Mouse (Mus musculus): Measurements from ENCODE around the gene Fgfr2.
A peak's percentile ranks its signal among the peaks of the same experiment; 100 is the strongest.

The Fgfr2 gene

DNA sequence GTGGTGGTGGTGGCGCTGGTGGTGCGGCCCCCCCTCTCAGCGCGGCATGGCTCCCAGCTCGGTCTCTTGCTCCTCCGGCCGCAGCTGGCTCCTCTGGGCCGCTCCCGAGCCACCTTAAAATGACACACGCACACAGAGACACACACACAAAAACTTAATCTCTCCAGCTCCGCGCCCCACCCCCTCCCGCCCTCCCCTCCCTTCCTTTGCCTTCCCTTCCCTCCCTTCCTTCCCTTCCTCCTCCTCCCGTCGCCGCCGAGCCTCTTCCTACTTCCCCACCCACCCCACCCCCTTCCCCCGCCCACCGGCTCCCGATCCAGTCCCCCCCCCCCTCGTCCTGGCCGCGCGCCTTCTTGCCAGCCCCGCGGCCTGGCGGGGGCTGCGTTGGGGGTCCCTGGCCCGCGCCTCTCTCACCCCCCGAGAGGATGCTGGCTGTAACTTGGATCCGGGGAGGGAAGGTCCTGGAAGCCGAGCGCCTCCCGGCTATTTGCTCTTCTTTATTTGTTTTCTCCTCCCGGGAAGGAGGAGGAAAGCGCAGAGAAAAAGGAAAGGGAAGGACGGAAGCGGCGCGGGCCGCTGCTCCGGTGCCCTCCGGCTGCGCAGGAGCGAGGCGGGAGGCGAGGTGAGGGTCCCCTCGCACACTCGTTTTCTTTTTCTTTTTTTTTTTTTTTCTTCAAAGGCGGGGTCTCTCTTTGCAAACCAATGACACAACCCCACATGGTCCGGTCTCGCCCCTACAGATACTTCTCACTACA, at the start of gene Fgfr2:
Gene Fgfr2, minus strand, starts transcription at position 107 of the 755 bp plus-strand sequence.
- DNase-seq (ENCODE audit: low read depth): peak; percentile 95

DNA sequence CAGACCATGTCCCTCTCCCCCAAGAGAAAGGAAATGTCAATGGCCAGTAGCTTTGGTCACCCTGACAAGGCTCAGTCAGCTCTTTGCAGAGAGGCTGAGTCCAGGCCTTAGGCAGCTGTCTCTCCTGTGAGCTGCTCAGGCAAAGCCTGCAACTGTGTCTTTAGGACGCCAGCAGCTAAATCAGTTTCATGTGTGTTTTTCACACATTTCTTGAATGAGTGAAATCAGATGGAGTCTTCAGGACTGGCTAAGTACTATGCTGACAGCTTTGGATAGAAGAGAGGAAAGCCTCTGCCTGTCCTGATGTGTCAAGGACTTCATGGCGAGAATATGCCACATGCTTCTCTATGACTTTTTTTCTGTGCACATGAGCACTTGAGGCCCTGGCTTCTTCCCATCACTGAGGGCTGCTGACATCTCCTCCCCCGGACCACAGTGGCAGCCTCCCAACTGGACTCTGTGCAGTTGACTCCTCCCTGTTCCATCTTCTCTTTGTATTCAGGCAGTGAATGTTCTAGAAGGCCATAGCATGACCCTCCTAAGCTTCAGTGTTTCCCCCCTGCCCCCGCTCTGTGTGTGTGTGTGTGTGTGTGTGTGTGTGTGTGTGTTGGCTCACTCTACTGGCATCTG, 48.4 kb upstream of the Fgfr2 start:
- no peak for DNase-seq (ENCODE audit: low read depth)

DNA sequence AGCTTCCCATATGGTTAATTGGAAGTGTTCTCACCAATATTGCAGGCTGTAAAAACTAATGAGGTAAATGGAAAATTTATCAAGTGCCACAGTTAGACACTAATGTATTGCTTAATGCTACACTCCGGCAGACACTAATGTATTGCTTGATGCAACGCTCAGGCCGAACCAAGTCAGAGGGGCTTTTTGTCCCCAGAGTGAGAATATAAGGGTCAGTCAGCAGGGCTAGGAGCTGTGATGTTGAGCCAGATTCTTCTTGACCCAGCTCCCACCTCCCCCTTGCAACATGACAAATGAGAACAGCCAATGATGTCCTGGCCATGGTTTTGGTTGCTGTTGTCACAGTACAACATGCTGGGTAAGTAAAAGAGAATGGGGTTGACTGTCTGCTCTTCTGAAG, 45.8 kb upstream of the Fgfr2 start:
- no peak for DNase-seq (ENCODE audit: low read depth)

DNA sequence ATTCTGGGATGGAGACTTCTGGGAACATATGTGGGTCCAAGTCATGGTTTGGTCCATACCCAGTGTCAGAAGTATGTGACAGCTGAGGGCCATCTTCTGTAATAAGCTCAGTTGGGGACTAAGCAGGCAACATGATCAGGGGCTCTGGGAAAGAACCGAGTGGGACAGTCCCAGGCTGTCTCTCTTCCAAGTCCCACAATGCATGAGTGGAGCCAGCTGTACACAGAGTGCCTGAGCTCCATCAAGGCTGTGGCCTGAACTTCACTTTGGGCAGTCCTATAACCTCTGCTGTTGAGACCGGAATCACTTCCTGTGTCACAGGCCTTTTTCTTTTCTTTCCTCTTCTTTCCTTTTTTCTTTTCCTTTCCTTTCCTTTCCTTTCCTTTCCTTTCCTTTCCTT, 44.8 kb upstream of the Fgfr2 start:
- DNase-seq (ENCODE audit: low read depth): no peak

DNA sequence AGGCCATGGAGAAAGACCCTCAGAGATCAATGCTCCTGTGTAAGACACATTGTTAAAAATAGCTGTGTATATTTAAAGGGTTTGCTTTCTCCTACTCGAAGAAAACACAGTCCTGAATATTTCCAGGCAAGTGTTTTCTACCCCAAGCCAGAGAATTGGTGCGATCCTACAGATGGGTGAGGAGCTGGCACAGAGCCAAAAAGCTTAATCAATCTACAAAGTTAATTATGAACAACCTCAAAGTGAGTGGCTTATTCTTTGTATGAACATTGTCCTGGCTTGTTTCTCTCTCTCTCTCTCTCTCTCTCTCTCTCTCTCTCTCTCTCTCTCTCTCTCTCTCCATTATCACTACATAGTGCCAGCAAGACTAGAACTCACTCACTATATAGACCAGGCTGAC, 41.6 kb upstream of the Fgfr2 start:
- no peak for DNase-seq (ENCODE audit: low read depth)

GRCm38 (mm10) chr7:133163011-133163410, 39.9 kb upstream of the Fgfr2 start:
- no peak for DNase-seq (ENCODE audit: low read depth)

GRCm38 (mm10) chr7:133162131-133162530, 39.0 kb upstream of the Fgfr2 start:
- no peak for DNase-seq (ENCODE audit: low read depth)

DNA sequence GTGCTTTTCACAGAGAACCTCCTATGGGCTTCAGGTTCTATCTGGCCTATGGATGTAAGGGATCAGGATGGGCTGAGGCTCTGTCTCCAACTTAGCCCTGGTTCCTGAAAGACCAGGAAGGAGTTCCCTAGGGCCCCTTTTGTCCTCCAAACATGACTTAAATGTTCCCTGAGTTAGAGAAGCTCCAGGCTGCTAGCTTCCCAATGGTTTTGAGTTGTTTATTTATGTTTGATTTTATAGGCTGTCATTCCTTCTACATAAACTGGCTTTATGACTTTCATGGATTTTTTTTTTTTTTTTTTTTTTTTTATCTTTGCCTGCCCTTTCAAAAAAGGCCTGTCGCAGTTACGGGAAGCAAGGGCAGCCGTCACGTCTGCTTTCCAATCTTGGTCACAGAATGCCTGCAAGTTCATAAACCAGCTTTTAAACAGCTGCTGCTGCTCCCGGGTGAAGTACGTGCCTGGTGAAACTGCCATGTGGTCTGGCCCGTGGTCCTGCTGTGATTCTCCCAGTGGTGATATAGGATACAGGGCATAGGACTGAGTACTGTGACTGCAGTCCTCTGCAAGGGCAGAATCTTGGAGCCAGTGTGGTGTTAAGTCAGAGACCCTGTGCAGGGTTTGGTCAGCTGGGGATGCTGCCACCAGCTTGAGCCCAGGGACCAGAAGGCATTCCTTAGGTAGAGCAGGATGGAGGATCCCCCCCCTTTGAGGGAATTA, 38.4 kb upstream of the Fgfr2 start:
- no peak for DNase-seq (ENCODE audit: low read depth)

- no peak for DNase-seq (ENCODE audit: low read depth)
Observed at GRCm38 (mm10) chr7:133159519-133159918, 36.4 kb upstream of the Fgfr2 start.

- no peak for DNase-seq (ENCODE audit: low read depth)
Observed at GRCm38 (mm10) chr7:133155621-133156020, 32.5 kb upstream of the Fgfr2 start.

DNA sequence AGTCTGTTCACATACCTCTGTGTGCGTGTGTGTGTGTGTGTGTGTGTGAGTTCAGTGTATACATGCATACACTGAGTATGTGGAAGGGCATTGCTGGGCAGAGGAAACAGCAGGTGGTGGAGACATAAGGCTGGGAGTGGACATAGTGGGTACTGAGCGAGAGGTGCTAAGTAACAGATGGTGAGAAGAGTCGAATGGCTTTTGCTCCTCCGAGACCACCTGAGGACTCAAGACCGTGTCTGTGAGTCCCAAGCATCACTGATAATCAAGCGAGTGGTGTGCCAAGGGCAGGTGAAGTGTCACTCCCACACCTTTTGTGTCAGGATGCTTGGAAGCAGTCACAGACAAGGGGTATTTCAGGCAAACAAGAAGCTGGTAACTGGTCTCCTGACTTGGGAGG, 31.7 kb upstream of the Fgfr2 start:
- no peak for DNase-seq (ENCODE audit: low read depth)

- no peak for DNase-seq (ENCODE audit: low read depth)
Observed at GRCm38 (mm10) chr7:133139689-133140336, 16.7 kb upstream of the Fgfr2 start.

DNA sequence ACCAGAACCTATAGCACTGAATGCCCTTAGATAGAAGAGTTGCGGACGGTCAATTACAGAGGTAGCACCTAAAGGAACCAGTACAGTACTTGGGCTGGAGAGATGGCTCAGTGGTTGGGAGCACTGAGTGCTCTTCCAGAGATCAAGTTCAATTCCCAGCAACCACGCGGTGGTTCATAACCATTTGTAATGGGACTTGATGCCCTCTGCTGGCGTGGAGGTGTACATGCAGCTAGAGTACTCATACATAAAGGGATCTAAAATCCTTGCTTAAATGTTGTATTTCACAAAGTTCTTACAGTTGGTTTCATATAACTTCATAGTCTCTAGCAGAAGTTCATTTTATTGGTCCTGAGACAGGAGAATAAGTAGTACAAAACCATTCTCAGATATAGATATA, 10.4 kb upstream of the Fgfr2 start:
- DNase-seq (ENCODE audit: low read depth): peak; percentile 64

GRCm38 (mm10) chr7:133132702-133133101, 9.6 kb upstream of the Fgfr2 start:
- DNase-seq (ENCODE audit: low read depth): no peak

- no peak for DNase-seq (ENCODE audit: low read depth)
Observed at GRCm38 (mm10) chr7:133124701-133125485, 1.7 kb upstream of the Fgfr2 start.

DNA sequence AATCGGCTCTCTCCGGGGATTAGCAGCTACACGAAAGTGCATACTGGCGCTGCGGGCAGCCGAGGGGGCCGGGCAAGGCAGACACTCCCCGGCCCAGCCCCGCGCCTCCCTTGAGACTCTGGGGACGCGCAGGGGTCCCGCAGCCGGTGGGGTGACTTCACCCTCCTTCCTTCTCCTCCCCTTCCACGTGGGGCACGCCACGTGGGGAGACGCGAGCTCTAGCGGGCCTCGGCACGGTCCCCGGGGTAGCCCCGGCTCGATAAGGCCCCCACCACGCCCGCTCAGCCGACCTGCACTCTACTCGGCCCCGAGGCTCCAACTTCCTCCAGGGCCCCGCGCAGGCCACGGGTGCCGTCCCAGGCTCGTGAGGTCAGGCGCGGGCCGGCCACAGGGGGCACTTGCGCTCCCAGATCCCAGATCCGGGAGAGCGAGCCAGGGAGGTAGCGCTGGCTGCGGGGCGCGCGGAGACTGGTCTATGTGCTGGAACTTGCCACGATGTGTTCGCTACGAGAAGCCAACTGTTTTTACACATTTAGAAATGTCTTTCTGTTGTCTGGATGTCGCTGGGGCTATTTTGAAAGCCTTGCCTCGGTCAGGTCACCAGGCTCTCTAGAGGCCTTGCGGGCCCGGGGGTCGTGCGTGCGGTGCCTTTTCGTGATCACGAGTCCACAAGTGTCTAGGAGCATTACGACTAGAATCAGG, 1.0 kb upstream of the Fgfr2 start, which contains the start of gene Ctbp2:
Gene Ctbp2, minus strand, starts transcription at position 356 of the 702 bp plus-strand sequence.
- no peak for DNase-seq (ENCODE audit: low read depth)

GRCm38 (mm10) chr7:133122379-133123243, 539 bp downstream of the Fgfr2 start:
- DNase-seq (ENCODE audit: low read depth): peak; percentile 24

- peak; percentile 45 for DNase-seq (ENCODE audit: low read depth)
Observed at GRCm38 (mm10) chr7:133121661-133122378, 1.3 kb downstream of the Fgfr2 start.

DNA sequence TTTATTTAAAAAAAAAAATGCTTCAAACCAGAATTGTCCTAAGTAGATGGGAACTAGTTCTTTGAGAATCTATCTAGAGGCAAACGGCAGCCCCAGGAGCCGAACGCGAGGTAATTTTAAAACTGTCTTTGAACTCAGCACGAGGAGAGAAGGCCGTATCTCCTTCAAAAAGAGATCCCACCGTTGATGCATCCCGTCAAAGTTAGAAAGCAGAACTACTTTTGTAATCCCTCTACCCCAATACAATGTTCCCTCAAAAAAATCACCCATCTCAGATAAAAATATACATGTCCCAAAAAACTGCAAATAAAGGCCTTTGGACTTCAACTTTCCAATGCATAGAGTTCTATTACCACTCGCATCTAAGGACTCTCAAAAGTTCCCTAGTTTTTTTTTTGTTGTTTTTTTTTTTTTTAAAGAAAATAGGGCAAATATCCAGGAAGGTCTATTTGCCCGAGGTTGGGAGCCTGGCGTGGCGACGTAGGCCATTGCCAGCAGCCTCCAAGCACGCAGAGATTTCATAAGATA, 2.0 kb downstream of the Fgfr2 start:
- peak; percentile 39 for DNase-seq (ENCODE audit: low read depth)

All from 416B (cell line).